Mouse (Mus musculus): ENCODE data around the gene Gpr55.

The Gpr55 gene

GRCm38 (mm10) chr1:85908754-85909590, 51.8 kb downstream of the Gpr55 start:
- no peak for DNase-seq

- no peak for DNase-seq
These were observed 53.9 kb downstream of the Gpr55 start for GRCm38 (mm10) chr1:85906892-85907291.

GRCm38 (mm10) chr1:85902108-85902561, 58.7 kb downstream of the Gpr55 start:
- DNase-seq = peak; percentile 81 to 83

- peak in 1 of 2 experiments; percentile 28 for DNase-seq
These were observed 59.2 kb downstream of the Gpr55 start for GRCm38 (mm10) chr1:85901516-85902107.

GRCm38 (mm10) chr1:85900521-85901333, 60.1 kb downstream of the Gpr55 start:
- DNase-seq = peak in 1 of 2 experiments; percentile 34

GRCm38 (mm10) chr1:85899388-85899761, 61.4 kb downstream of the Gpr55 start:
- peak; percentile 27 to 31 for DNase-seq

GRCm38 (mm10) chr1:85898761-85899387, 61.9 kb downstream of the Gpr55 start:
- DNase-seq = peak; percentile 62 to 65

GRCm38 (mm10) chr1:85897901-85898760, 62.7 kb downstream of the Gpr55 start:
- DNase-seq = no peak

- peak; percentile 50 to 66 for DNase-seq
These were observed 63.8 kb downstream of the Gpr55 start for GRCm38 (mm10) chr1:85896781-85897700.

GRCm38 (mm10) chr1:85896110-85896509, 64.7 kb downstream of the Gpr55 start:
- no peak for DNase-seq

- peak; percentile 71 to 75 for DNase-seq
These were observed 65.4 kb downstream of the Gpr55 start for GRCm38 (mm10) chr1:85895391-85895837.

- peak; percentile 72 to 79 for DNase-seq
These were observed 66.0 kb downstream of the Gpr55 start for GRCm38 (mm10) chr1:85894748-85895360.

GRCm38 (mm10) chr1:85894231-85894747, 66.5 kb downstream of the Gpr55 start, which contains the start of gene Itm2c:
TSS of gene Itm2c (plus strand) at chr1:85894281.
- DNase-seq = peak; percentile 92
